Mouse (Mus musculus) hindbrain, embryonic 15.5 days (tissue): ENCODE measurements around the gene Cib1. TPM values are rescaled to one million over a fixed set of nuclear protein-coding genes. Genes with fewer than 3 reads are reported as not detected.

ENCODE experiments used
- ATAC-seq: fragments of 200-750 bp; cut with Nextera tagmentation; 2 replicates; pipeline ENCODE4 v1.8.0; 2017; ENCODE audit warnings: low read depth, moderate number of reproducible peaks, moderate TSS enrichment; ENCODE audit not compliant: low FRiP score
- H3K27ac ChIP-seq: fragments of 300-500 bp; sonication (generic); replicated peaks from 2 replicates; pipeline ENCODE4 v1.5.1; 2015; ENCODE audit warnings: mild to moderate bottlenecking, inconsistent platforms
- H3K27me3 ChIP-seq: fragments of 300-500 bp; sonication (generic); 2 replicates; pipeline ENCODE4 v1.6.1; 2015; ENCODE audit warnings: control low read depth, inconsistent platforms
- H3K36me3 ChIP-seq: fragments of 300-500 bp; sonication (generic); 2 replicates; pipeline ENCODE4 v1.6.1; 2015; ENCODE audit warnings: control low read depth, inconsistent platforms
- H3K4me1 ChIP-seq: fragments of 300-500 bp; sonication (generic); replicated peaks from 2 replicates; pipeline ENCODE4 v1.6.1; 2015; ENCODE audit warnings: control low read depth, inconsistent platforms
- H3K4me2 ChIP-seq: fragments of 300-500 bp; sonication (generic); 2 replicates; pipeline ENCODE4 v1.6.1; 2015; ENCODE audit warnings: moderate library complexity, mild to moderate bottlenecking, inconsistent platforms
- H3K4me3 ChIP-seq: fragments of 300-500 bp; sonication (generic); 2 replicates; pipeline ENCODE4 v1.5.1; 2015; ENCODE audit warnings: mild to moderate bottlenecking, inconsistent platforms
- H3K9ac ChIP-seq: fragments of 300-500 bp; sonication (generic); 2 replicates; pipeline ENCODE4 v1.6.1; 2015; ENCODE audit warnings: inconsistent platforms
- H3K9me3 ChIP-seq: fragments of 300-500 bp; sonication (generic); 2 replicates; pipeline ENCODE4 v1.6.1; 2016; ENCODE audit warnings: control low read depth, inconsistent platforms
- WGBS: fragments of 180-500 bp; shearing (Covaris S2); methylation state at CpG from one replicate; pipeline ENCODE4 v1.1.7; 2015; 5-methylcytosine and 5-hydroxymethylcytosine counted together
- polyA plus RNA-seq: library from polyadenylated mRNA; unstranded; fragments of >200 nt; fragmentation: Nextera tagmentation; extraction: Ambion mirVana; gene quantifications from 2 replicates; pipeline ENCODE4 v1.2.1, GENCODE M21; 2015

The Cib1 gene
- polyA plus RNA-seq, 1 experiment from 2014 or later, result 36.4 TPM

DNA sequence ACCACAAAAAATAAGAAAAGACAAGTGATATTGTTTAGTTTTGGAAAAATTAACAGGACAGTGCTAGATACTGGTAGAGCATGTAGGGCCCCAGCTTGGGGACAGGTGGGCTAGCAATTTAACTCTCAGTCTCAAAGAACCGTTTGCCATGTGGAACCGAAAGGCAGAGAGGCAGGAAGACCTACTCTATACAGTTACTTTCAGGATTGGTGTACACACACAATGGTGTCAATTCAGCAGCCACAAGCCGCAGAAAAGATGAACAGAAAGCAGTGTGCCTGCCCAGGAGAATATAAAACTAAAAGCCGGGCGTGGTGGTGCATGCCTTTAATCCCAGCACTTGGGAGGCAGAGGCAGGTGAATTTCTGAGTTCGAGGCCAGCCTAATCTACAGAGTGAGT lies 52.8 kb downstream of the Cib1 start:
- Histone ChIP-seq H3K9ac (no peak overlapping the region), H3K27me3 (no peaks in the 10 kb centered on the region), H3K9me3 (no peaks in the 10 kb centered on the region), H3K4me1 (no peaks in the 10 kb centered on the region), H3K4me2 (no peak overlapping the region), H3K27ac (no peak overlapping the region), H3K36me3 (no peaks in the 10 kb centered on the region), H3K4me3 (no peak overlapping the region)
- 87% methylated on average over 6 of the region's 6 CpGs for WGBS
- ATAC-seq, result no peak

DNA sequence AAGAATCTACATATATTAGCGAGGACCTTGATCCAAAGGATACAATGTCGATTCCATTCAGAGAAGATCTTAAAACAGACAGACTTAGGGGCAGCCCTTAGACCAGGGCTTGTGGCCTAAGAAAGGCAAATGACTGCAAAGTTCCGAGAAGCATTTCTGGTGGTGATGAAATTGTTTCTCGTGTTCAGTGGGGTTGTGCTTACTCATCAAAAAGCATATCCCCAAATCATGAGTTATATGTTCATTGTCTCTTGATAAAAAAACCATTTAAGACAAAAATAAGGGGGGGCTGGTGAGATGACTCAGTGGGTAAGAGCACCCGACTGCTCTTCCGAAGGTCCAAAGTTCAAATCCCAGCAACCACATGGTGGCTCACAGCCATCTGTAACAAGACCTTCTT lies 53.3 kb downstream of the Cib1 start:
- ATAC-seq, result no peak
- no peaks in the 10 kb centered on the region for H3K36me3 ChIP-seq
- H3K27ac ChIP-seq, result no peak overlapping the region
- no peaks in the 10 kb centered on the region for H3K4me1 ChIP-seq
- H3K9me3 ChIP-seq, result no peaks in the 10 kb centered on the region
- 93% methylated on average over 6 of the region's 6 CpGs for WGBS
- H3K27me3 ChIP-seq, result no peaks in the 10 kb centered on the region
- H3K4me2 ChIP-seq, result no peak overlapping the region
- H3K9ac ChIP-seq, result no peak overlapping the region
- no peak overlapping the region for H3K4me3 ChIP-seq

DNA sequence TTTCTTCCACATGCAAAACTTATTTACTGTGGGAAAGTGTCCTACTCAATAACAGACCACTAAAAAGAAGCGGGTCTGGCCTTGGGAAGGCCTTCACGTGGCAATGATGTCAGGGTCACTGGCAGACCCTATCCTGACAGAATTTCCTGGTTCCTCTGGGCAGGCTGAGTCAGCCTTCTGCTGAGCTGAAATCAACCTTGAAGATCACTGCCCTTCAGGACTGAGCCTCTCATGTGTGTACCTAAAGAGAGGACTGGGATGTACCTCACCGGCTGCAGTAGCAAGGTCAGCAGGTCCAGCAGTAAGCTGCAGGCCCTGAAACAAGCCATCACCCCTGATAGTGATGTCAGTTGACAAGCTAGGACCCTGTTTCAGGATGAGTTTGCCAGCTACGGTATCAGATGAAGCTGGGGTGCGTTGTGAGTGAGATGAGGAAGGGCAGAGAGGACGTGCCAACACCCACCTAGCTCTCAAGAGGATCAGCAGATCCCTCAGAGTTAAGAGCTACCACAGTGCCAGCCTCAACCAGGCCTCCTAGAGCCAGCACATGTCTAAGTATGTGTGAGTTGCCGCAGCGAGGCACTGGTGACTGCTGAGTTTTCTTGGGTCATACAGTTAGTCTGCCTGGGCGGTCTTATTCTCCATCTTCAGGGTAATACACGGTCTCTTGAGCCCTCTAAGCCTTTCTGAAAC lies 54.4 kb downstream of the Cib1 start:
- Histone ChIP-seq H3K9me3 (no peaks in the 10 kb centered on the region), H3K4me1 (no peaks in the 10 kb centered on the region), H3K9ac (no peak overlapping the region), H3K27ac (no peak overlapping the region), H3K4me2 (no peak overlapping the region), H3K36me3 (no peaks in the 10 kb centered on the region), H3K27me3 (no peaks in the 10 kb centered on the region), H3K4me3 (no peak overlapping the region)
- ATAC-seq, result no peak
- 89% methylated on average over 10 of the region's 10 CpGs for WGBS

DNA sequence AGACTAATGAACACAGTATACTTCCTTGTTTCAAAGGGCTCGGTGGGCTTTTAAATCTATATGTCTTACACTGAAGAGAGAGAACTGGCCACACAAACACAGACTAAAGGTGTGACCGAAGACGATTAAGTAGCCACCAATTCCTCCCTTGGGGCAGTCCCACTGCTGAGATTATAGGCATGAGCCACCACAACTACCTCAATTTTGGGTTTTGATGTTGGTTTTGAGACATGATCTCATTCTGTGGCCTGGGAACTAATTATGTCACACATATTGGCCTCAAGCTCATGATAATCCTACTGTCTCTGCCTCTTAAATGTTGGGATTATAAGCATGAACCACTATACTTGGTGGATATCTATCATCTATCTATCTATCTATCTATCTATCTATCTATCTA lies 55.2 kb downstream of the Cib1 start:
- Histone ChIP-seq H3K4me2 (no peak overlapping the region), H3K9me3 (no peaks in the 10 kb centered on the region), H3K36me3 (no peaks in the 10 kb centered on the region), H3K4me3 (no peak overlapping the region), H3K27ac (no peak overlapping the region), H3K4me1 (no peaks in the 10 kb centered on the region), H3K9ac (no peak overlapping the region), H3K27me3 (no peaks in the 10 kb centered on the region)
- WGBS, result 96% methylated on average over 3 of the region's 3 CpGs
- no peak for ATAC-seq

Other genes starting within 250 kb of the Cib1 start
- gene Zfp710, start 208.0 kb downstream of the Cib1 start, polyA plus RNA-seq, result 16.3 and 17.2 TPM in 2 replicates
- gene Idh2, start 117.4 kb downstream of the Cib1 start, polyA plus RNA-seq, result 215 and 225 TPM in 2 replicates
- gene Sema4b, start 46.0 kb downstream of the Cib1 start, polyA plus RNA-seq, result 22.7 and 25.7 TPM in 2 replicates
- 4.5 and 4.6 TPM in 2 replicates for gene Gdpgp1, start 52 bp upstream of the Cib1 start, polyA plus RNA-seq
- 1.9 and 2.5 TPM in 2 replicates for gene Ttll13, start 13.6 kb upstream of the Cib1 start, polyA plus RNA-seq
- gene Ngrn, start 28.4 kb upstream of the Cib1 start, polyA plus RNA-seq, result 65.2 and 73.8 TPM in 2 replicates
- gene Vps33b, start 36.8 kb upstream of the Cib1 start, polyA plus RNA-seq, result 23.9 and 32.1 TPM in 2 replicates
- 42.0 and 51.8 TPM in 2 replicates for gene Prc1, start 61.6 kb upstream of the Cib1 start, polyA plus RNA-seq
- 13.8 and 14.4 TPM in 2 replicates for gene Rccd1, start 91.6 kb upstream of the Cib1 start, polyA plus RNA-seq
- 56.1 and 61.2 TPM in 2 replicates for gene Unc45a, start 108.2 kb upstream of the Cib1 start, polyA plus RNA-seq
- gene Hddc3, start 110.3 kb upstream of the Cib1 start, polyA plus RNA-seq, result 21.9 and 22.7 TPM in 2 replicates
- 26.5 and 27.2 TPM in 2 replicates for gene Man2a2, start 138.6 kb upstream of the Cib1 start, polyA plus RNA-seq
- gene Fes, start 155.1 kb upstream of the Cib1 start, polyA plus RNA-seq, result 3.7 and 5.0 TPM in 2 replicates
- gene Furin, start 172.6 kb upstream of the Cib1 start, polyA plus RNA-seq, result 5.9 and 6.4 TPM in 2 replicates